Mouse (Mus musculus) common myeloid progenitor, adult 5-6 weeks (primary cell): ENCODE results near the gene Ier2. TPM values are rescaled to one million over a fixed set of nuclear protein-coding genes. Genes with fewer than 3 reads are reported as not detected.
"Not testable (repeated sequence)": the region's sequence is repeated elsewhere in the genome, so short reads cannot be mapped to it uniquely, and the experiment has no call there.

Experiments used
- ATAC-seq: replicated peaks from 2 replicates; pipeline ENCODE4 v1.8.0; 2016; ENCODE audit warnings: low read depth, mild to moderate bottlenecking, moderate TSS enrichment, inconsistent platforms; ENCODE audit not compliant: poor library complexity, severe bottlenecking
- total RNA-seq: library from RNA; stranded (forward); fragments of 200-1000, 187-1606 nt; gene quantifications from 2 replicates; pipeline ENCODE4 v1.2.3, GENCODE M21; 2017

Gene Ier2
- total RNA-seq, 1 experiment from 2014 or later, result 73.6 TPM

DNA sequence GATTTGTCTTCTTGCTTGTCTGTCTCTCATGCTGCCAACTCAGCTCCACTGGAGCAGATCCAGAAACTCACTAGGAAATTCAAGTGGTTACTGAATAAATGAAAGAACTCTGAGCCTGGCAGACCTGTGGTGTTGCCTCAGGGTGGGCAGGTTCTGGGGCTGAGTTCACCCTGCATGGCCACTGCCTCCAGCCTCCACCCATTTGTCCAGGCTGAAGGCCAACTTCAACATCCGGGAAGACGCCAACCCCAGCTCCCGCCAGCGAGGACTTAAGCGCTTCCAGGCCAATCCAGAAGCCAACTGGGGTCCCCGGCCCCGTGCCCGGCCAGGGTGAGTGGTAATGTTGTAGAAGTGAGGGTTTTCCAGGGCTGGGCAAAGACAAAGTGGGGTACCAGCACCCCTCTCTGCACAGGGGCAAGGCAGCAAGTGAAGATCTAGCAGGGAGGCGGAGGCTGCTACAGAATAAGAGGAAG, 36.3 kb upstream of the Ier2 start:
- no peak for ATAC-seq

DNA sequence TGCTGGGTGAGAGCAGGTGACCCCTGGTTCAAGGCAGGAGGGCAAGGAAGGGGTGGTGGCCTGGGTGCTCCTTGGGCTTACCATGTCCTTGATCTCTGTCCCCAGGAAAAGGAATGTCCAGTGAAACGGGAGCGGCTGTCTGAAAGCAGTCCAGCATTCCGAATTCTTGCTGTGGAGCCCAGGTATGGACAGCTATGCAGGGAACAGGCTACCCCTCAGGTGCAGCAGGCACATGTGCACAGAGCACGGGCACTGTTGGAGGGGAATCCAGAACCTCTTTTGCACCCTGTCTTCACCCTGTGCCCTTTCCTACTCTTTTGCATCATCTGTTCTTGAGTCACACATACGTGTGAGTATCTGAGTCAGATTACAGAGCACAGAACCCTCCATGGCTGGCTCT, 35.6 kb upstream of the Ier2 start:
- no peak for ATAC-seq

DNA sequence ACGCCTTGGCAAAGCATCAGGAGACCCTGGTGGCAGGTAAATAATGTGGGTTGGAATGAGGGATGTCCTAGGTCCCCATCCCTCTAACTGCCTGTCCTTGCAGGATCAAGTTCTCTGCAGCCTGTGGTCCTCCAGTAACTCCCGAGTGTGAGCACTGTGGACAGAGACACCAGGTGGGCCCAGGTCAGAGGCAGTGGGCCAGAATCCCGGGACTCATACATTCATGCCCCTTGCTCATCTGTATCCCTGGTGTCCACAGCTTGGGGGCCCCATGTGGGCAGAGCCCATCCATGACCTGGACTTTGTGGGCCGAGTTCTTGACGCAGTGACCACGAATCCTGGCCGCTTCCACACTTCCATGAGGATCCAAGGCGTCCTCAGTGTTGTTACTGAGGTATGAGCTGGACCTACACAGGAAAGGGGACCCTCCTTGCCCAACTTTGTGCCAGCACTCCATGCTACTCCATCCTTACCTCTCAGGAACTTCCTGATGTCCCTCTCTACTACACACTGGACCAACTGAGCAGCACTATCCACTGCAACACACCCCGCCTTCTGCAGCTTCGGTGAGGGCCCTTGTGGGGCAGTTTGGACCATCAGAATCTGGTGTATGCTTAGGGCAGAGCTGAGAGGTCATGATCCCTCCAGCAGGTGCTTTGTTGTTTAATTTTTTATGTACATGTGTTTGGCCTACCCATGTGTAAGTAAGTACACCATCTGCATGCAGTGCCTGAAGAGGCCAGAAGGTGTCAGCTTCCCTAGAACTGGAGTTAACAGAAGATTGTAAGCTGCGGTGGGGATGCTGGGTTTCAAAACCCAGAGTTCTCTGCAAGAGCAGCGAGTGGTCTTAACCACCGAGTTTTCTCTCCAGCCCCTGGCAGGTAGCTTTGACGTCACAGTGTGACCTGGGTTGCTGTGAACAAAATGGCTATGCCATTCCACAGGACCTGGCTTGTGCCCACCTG, 34.8 kb upstream of the Ier2 start:
- ATAC-seq, result peak; percentile 10; the same call in 1 of the 2 replicates

DNA sequence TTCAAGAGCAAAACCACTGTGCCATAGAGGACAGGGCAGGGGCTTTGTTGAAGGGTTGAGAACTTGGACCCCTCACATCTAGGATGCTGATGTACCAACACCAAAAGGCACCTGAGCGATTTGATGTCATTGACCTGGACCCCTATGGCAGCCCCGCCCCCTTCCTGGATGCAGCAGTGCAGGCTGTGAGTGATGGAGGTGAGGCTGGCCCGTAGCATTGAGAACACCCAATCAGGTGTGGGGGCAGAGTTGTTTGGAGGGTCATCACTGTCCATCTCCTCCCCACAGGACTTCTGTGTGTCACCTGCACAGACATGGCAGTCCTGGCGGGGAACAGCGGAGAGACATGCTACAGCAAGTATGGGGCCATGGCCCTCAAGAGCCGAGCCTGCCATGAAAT, 32.5 kb upstream of the Ier2 start:
- ATAC-seq, result no peak

DNA sequence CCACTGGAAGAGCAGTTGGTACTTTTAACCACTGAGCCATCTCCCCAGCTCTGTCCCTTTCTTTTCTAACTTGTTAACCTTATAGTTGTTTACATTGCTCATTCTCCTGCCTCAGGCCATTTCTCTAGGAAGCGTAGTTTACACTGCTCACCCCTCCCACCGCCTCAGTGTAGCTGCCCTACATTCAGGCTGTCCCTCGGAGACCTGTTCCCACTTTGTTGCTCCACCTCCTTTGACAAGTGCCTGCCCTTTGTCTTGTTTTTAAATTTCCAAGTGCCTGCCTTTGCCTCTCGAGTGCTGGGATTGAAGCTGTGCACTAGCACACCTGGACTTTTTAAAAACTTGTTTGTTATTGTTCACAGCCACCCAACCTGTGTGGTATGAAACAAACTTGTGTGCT, 30.7 kb upstream of the Ier2 start:
- no peak for ATAC-seq

DNA sequence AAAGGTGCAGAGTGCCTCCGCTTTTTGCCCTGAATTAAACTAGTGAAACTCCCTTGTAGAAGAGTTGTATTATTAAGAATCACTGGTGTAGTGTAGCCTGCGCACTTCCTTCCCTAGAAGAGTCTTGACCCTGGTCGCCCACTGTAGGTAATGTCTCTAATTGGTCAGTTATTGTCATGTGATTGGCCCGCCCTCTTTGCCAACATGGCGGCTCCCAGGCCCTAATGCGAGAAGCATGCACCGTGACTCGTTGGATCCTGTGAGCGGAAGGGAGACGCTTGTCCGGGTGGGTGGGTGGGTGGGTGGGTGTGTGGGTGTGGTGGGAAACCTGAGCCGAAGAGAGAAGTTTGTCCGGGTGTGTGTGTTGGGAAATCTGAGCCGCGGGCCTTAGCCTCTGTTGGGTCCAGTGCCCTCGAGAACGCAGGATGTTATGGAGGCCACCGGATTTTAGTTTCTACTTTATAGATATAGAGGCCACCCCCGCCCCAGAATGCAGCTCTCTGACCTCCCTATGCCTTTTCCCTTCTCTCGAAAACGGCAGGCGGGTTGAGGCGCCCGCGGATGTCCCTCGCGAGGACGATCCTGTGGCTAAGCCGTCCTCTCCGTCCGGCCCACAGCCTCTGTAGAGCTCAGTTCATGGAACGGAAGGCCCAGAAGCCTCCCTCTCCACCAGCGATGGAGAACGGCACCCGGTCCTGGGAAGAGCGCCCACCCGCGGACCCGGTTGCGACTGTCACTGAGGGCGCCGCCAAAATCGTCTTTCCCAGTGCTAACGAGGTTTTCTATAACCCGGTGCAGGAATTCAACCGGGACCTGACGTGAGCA, 26.7 kb upstream of the Ier2 start:
- ATAC-seq, result peak; percentile 86

DNA sequence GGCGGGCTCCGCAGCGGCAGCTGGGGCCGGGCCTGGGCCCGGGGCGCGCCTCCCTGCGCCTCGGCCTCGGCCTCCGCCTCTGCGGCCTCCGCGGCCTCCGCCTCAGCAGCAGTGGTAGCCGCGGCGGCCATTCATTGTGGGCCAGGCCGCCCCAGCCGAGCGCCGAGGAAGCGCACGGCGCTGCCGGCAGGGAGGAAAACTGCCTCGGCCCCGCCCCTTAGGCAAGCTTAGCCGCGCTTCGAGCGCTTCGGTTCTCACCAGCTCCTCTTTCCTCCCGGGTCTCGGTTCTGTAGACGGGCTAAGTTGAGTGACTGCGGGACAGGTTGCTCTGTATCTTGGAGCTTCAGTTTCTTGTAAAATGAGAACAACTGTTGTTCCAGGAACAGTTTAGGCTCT, 25.1 kb upstream of the Ier2 start, which contains the start of gene Nacc1:
Gene Nacc1, minus strand, starts transcription at position 158 of the 396 bp plus-strand sequence.
- ATAC-seq, result peak; percentile 70

DNA sequence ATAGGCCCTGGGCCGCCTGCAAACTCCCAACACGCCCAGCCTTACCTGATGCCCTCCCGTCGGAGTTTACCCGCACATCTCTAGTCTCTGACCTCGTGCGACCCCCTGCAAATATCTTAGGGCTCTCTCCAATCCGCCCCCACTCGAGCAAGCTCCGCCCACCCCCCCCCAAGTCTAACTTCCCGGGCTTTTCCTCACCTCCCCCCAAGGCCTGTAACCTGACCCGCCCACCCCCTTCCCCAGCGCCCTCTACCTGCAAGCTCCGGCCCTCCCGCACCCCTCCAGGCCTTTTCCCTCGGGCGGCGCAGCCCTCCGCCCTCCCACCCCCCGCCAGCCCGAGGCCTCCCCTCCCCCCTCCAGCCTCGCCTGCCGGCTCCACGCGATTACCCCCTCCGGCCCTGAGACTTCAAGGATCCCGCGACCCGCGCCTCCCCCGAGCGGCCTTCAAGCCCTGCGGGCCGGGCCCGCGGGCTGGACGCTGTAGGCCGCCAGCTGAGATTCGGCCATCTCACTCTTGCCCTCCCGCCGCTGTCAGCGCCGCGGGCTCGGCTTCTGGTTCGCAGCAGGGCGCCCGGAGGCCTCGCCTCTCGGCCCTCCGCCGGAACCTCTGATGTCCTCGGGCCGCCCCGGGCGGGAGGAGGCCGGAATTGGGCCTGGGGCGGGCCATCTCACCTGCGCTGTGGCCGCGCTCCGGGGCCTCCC, 24.5 kb upstream of the Ier2 start:
- ATAC-seq, result no peak

DNA sequence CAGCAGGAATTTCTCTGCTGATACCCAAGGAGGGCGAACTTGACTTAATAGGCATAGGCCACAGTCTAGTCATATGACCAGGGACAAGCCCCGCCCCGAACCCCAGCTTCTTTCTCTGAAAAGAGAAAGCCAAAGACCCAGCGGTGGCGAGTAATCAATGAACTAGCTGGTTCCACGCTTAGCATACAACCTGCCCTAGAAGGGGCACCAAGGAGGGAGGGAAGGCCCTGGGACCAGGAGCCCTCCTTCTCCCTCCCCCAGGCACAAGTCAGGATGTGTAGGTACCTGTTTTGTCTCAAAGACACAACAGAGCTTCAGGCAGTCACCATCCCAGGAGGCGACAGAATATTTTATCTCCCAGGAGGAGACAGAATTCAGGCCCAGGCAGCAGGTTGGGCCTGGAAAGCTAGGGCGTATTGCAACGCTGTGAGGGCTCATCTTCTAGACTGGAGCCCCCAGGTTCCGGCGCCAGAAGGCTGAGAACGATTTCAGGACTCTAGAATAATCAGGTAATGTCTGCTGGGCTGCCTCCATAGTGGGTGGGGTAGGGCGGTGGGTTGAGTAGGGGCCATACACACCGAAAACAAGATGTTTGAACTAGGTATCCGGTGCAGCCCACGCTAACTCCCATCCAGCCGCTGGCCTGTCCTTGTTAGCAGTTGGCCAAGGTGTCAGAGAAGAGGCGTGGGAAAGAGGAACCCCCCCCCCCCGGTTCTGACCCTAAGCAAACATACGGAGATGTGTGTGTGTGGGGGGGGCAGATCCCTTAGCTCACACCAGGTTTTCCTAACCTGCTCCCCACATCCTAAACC, 23.7 kb upstream of the Ier2 start, which contains the start of gene Trmt1:
Gene Trmt1, plus strand, starts transcription at position 117 of the 812 bp plus-strand sequence.
- ATAC-seq, result 0 out of 2 replicates have a peak, but pooled peaks have one; percentile 28

DNA sequence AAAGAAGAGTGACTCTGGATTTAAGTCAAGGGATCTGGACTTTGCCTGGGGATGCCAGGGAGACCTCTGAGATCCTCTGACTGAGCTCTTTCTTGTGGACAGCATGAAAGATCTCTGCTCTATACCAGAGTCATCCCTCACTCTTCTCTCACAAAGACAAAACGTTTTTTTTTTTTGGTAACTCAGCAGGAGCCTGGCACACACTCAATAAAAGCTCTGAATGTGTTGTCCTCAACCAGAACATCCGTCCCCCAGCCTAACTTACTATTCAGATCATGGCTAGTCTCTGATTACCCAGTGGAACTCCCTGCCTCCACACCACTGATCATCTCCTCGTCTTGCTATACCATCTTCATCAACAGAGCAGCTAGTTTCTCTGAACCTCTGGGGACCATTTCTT, 21.9 kb upstream of the Ier2 start:
- no peak for ATAC-seq

DNA sequence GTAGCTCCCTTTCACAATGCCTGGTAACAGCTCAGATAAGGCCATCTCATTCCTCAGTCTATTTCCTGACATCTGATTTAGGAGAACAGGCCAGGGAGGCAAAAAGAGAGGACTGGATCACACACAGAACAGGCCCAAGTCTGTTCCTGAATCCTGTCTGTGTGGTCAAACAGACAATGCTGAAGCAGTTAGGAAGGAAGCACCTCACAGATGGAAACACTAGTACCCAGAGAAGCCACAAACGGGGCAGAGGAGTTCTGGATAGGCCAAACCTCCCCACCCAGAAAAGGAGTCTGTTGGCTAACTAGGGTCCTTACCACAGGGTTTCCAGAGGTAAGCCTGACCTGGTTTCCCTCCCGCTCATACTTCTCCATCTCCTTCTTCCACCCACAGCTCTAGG, 19.6 kb upstream of the Ier2 start:
- ATAC-seq, result peak; percentile 39; the same call in 1 of the 2 replicates

DNA sequence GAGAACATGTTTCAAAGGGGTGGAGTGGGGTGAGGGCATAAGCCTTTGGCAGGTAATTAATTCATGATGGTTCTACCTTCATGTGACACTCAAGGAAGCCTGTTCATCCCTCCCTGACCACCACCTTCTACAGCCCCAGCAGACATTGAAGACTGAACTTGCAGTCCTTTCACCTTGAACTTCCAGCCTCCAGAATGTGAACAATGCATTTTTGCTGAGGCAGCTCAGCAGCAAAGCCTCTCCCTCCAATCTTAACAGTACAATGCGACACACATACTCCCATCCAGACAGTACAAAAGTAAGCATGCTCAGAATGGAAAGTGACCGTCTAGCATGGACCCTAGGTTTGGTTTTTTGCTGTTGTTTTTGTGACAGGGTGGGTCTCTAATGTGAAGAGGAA, 18.8 kb upstream of the Ier2 start:
- no peak for ATAC-seq

DNA sequence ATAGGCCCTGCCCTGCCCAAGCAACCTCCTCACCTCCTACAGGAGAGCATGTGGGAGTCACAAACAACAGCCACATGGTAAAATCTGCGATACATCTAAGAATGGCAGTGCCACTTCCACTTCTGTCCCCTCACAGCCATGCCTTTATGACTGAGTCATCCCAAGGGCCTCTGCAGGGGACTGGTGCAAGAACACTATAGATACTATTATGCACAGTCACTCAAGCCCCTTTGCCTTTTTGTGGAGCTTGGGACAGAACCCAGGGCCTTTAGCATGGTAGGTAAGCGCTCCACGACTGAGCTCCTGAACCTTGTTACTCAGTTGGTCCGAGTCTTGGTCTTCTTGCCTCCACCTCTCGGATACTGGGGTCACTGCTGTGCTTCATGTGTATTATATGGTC, 14.7 kb upstream of the Ier2 start:
- ATAC-seq, result no peak

DNA sequence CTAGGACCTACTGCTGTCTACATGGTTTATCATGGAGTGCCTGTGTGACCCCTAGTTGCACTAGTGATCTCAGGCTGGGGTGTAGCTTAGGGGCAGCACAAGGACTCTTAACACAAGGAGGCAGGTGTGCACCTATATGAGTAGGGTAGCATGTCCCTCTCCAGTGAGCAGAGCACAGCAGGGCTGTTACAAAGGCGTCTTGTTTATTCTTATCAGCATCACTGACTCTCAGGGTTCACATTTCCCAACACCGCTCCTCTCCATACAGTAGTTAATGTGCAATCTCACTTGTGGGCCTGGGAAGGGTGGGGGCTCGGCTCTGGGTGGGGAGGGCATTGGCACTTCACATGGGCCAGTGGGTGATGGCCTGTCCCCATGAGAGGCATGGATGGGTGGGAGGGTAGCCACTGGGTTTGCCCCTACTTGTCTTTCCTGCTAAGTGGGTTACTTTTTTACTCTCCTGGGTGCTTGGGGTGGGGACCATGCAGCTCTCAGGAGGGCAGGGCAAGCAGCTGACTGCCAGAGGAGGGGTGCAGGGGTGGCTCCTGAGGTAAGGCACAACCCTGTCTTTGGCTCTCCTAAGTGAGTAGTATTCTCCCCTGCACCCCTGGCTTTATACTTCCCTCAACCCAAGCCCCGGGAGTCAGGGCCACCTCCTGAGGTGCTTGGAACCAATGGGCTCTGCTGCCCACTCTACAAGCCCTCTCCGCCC, 7.8 kb upstream of the Ier2 start:
- ATAC-seq, result not testable (repeated sequence)

DNA sequence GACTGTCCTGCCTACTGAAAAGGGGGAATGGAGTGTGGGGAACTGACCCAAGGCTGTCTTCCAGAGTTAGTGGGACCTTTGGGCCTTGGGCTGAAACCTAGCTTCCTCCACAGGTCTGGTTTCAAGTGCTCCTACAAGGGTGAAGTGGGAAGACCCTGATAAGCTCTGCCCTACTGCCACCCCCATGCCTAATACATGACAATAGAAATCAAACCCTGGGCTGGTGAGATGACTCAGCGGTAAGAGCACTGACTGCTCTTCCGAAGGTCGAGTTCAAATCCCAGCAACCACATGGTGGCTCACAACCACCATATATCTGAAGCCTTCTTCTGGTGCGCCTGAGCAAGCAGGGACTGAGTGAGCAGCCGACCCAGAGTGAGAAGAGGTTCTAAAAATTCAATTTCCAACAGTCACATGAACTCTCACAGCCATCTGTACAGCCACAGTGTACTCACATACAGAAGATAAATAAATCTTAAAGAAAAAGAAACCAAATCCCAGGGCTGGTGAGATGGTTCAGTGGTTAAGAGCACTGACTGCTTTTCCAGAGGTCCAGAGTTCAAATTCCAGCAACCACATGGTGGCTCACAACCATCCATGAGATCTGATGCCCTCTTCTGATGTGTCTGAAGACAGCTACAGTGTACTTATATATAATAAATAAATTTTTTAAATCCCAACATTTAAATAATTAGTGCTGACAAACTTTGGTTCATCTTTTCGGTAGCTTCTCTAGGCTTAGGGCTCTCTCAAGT, 6.3 kb upstream of the Ier2 start:
- no peak for ATAC-seq

DNA sequence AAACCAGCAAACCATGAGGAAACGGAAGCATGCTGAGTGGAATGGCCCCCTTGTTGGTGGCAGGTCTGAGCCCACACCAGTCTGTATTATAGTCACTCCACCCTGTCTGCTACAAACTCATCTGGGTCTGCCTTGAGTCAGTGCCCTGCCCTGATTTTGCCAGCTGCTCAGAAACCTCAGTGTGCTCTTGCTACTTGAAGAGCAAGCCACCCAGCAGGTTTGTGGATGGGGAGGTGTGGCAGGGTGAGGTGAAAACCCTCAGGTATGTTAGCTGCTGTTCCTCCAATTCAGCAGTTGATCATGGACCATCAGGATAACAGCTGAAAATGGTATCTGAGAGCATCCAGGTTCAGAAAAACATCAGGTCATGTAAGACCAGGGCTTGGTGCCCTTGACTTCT, 5.4 kb upstream of the Ier2 start:
- no peak for ATAC-seq

DNA sequence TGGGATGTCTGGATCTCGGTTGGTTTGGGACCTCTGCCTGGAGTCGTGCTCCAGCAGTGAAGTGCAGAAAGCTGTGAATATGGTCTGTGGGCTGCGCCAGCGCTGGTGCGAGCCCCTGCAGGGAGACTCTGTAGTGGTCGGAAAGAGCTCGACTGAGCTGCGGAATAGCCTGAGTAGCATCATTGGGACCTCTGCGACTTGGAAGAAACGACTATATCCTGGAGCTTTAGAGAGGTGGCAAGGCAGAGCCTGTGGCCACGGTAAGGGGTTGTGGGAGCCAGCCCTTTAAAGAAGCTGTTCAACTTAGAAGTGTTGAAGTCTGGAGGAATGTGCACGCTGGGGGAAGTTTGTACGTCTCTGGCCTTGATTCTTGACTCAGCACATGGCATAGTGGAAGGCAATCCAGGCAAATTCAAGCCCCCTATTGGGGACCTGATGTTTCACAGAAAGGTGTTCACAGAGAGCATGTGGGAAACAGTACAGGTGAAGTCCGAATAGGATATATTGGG, 2.8 kb upstream of the Ier2 start:
- no peak for ATAC-seq
